Mouse (Mus musculus): ENCODE data around the gene Mas1.

The Mas1 gene

GRCm38 (mm10) chr17:12834317-12834716, 33.6 kb downstream of the Mas1 start:
- in situ Hi-C loops (cut with MboI, MseI) = no loop called here

- in situ Hi-C loops (cut with MboI, MseI) = no loop called here
Observed at GRCm38 (mm10) chr17:12832657-12833056, 35.3 kb downstream of the Mas1 start.

GRCm38 (mm10) chr17:12832231-12832630, 35.7 kb downstream of the Mas1 start:
- in situ Hi-C loops (cut with MboI, MseI) = no loop called here

- in situ Hi-C loops (cut with MboI, MseI) = no loop called here
Observed at GRCm38 (mm10) chr17:12830351-12830750, 37.6 kb downstream of the Mas1 start.

- in situ Hi-C loops (cut with MboI, MseI) = no loop called here
Observed at GRCm38 (mm10) chr17:12815885-12816284, 52.1 kb downstream of the Mas1 start.

GRCm38 (mm10) chr17:12814502-12814901, 53.4 kb downstream of the Mas1 start:
- in situ Hi-C loops (cut with MboI, MseI) = loop anchor here (5.0 kb wide), 1 partner anchor 277 kb away; no protein-coding TSS in a partner anchor

GRCm38 (mm10) chr17:12810973-12811303, 57.0 kb downstream of the Mas1 start:
- in situ Hi-C loops (cut with MboI, MseI) = loop anchor here (5.0 kb wide), 1 partner anchor 274 kb away; no protein-coding TSS in a partner anchor

- in situ Hi-C loops (cut with MboI, MseI) = loop anchor here (5.0 kb wide), 1 partner anchor 273 kb away; no protein-coding TSS in a partner anchor
Observed at GRCm38 (mm10) chr17:12810103-12810972, 57.6 kb downstream of the Mas1 start.

GRCm38 (mm10) chr17:12808851-12809250, 59.1 kb downstream of the Mas1 start:
- in situ Hi-C loops (cut with MboI, MseI) = loop anchor here (5.0 kb wide), 1 partner anchor 67 kb away; no protein-coding TSS in a partner anchor

- in situ Hi-C loops (cut with MboI, MseI) = loop anchor here (5.0 kb wide), 1 partner anchor 63 kb away; no protein-coding TSS in a partner anchor
Observed at GRCm38 (mm10) chr17:12804584-12805445, 63.1 kb downstream of the Mas1 start.

GRCm38 (mm10) chr17:12801861-12802540, 65.9 kb downstream of the Mas1 start:
- in situ Hi-C loops (cut with MboI, MseI) = no loop called here

GRCm38 (mm10) chr17:12799368-12800275, 68.3 kb downstream of the Mas1 start:
- in situ Hi-C loops (cut with MboI, MseI) = no loop called here

GRCm38 (mm10) chr17:12798571-12798970, 69.4 kb downstream of the Mas1 start:
- in situ Hi-C loops (cut with MboI, MseI) = no loop called here

- in situ Hi-C loops (cut with MboI, MseI) = no loop called here
Observed at GRCm38 (mm10) chr17:12797427-12798029, 70.4 kb downstream of the Mas1 start.

GRCm38 (mm10) chr17:12796633-12797032, 71.3 kb downstream of the Mas1 start:
- in situ Hi-C loops (cut with MboI, MseI) = no loop called here

GRCm38 (mm10) chr17:12793660-12794406, 74.1 kb downstream of the Mas1 start:
- in situ Hi-C loops (cut with MboI, MseI) = no loop called here

GRCm38 (mm10) chr17:12792422-12793206, 75.3 kb downstream of the Mas1 start:
- in situ Hi-C loops (cut with MboI, MseI) = no loop called here

GRCm38 (mm10) chr17:12791420-12791819, 76.5 kb downstream of the Mas1 start:
- in situ Hi-C loops (cut with MboI, MseI) = no loop called here

GRCm38 (mm10) chr17:12791079-12791406, 76.9 kb downstream of the Mas1 start:
- in situ Hi-C loops (cut with MboI, MseI) = no loop called here
